Mouse (Mus musculus) kidney, postnatal 0 days (tissue): ENCODE data around the gene Rtp3. TPM values are rescaled to one million over a fixed set of nuclear protein-coding genes. Genes with fewer than 3 reads are reported as not detected.

ENCODE experiments used
- ATAC-seq: fragments of 200-750 bp; cut with Nextera tagmentation; replicated peaks from 2 replicates; pipeline ENCODE4 v1.8.0; 2017; ENCODE audit warnings: low read depth, moderate number of reproducible peaks, moderate TSS enrichment, moderate library complexity; ENCODE audit not compliant: low FRiP score
- DNase-seq: peaks from one replicate; pipeline ENCODE4 v3.0.0-alpha.2; 2016; ENCODE audit warnings: low spot score
- H3K27ac ChIP-seq: fragments of 300-500 bp; sonication (generic); 2 replicates; pipeline ENCODE4 v1.5.1; 2014; ENCODE audit warnings: mild to moderate bottlenecking
- H3K27me3 ChIP-seq: fragments of 300-500 bp; sonication (generic); 2 replicates; pipeline ENCODE4 v1.6.1; 2014; ENCODE audit warnings: low read length, mixed read lengths; ENCODE audit not compliant: insufficient read depth
- H3K36me3 ChIP-seq: fragments of 300-500 bp; sonication (generic); 2 replicates; pipeline ENCODE4 v1.6.1; 2014; ENCODE audit warnings: low read length, mixed read lengths; ENCODE audit not compliant: insufficient read depth
- H3K4me1 ChIP-seq: fragments of 300-500 bp; sonication (generic); replicated peaks from 2 replicates; pipeline ENCODE4 v1.6.1; 2014; ENCODE audit warnings: antibody characterized with exemption, low read length, mixed read lengths; ENCODE audit not compliant: insufficient read depth
- H3K4me2 ChIP-seq: fragments of 300-500 bp; sonication (generic); 2 replicates; pipeline ENCODE4 v1.6.1; 2014; ENCODE audit warnings: mild to moderate bottlenecking, low read length, moderate library complexity, mixed read lengths
- H3K4me3 ChIP-seq: fragments of 300-500 bp; sonication (generic); replicated peaks from 2 replicates; pipeline ENCODE4 v1.5.1; 2014; ENCODE audit warnings: low read depth, low read length
- H3K9ac ChIP-seq: fragments of 300-500 bp; sonication (generic); 2 replicates; pipeline ENCODE4 v1.6.1; 2014; ENCODE audit warnings: low read depth, low read length
- H3K9me3 ChIP-seq: fragments of 300-500 bp; sonication (generic); replicated peaks from 2 replicates; pipeline ENCODE4 v1.6.1; 2016; ENCODE audit warnings: low read length, inconsistent platforms, mixed read lengths
- CTCF ChIP-seq: IDR thresholded peaks from 2 replicates; pipeline ENCODE4 v1.5.1; 2016; ENCODE audit warnings: antibody characterized with exemption, low read depth, mild to moderate bottlenecking, moderate library complexity
- WGBS: fragments of 180-500 bp; shearing (Covaris S2); extraction: QIAGEN DNeasy Blood & Tissue Kit; methylation state at CpG from one replicate; pipeline ENCODE4 v1.1.7; 2014; 5-methylcytosine and 5-hydroxymethylcytosine counted together
- polyA plus RNA-seq: library from polyadenylated mRNA; unstranded; fragments of >200 nt; fragmentation: Nextera tagmentation; extraction: Ambion mirVana; gene quantifications from 2 replicates; pipeline ENCODE4 v1.2.1, GENCODE M21; 2015

Rtp3 gene
- polyA plus RNA-seq, result 0.56 and 0.89 TPM in 2 replicates

GRCm38 (mm10) chr9:110990204-110990603 is at the start of gene Rtp3:
Gene Rtp3, minus strand, starts transcription at chr9:110990583.
- no peaks in the 10 kb centered on the region for H3K9me3 ChIP-seq
- DNase-seq, result no peak

GRCm38 (mm10) chr9:111039966-111040365 is 49.6 kb upstream of the Rtp3 start:
- Histone ChIP-seq H3K4me2 (no peak overlapping the region), H3K27ac (no peak overlapping the region), H3K36me3 (no peaks in the 10 kb centered on the region), H3K4me3 (no peak overlapping the region), H3K4me1 (no peaks in the 10 kb centered on the region), H3K9me3 (no peaks in the 10 kb centered on the region), H3K27me3 (no peaks in the 10 kb centered on the region), H3K9ac (no peak overlapping the region)
- ATAC-seq (no peak), DNase-seq (no peak)
- no peak for TF ChIP-seq CTCF
- 60% methylated on average over 4 of the region's 4 CpGs for WGBS

More at GRCm38 (mm10) chr9:110990204-110990603, at the start of gene Rtp3:
- WGBS, result 44% methylated on average over 6 of the region's 6 CpGs
- no peak within 1 kb of the TSS for H3K27ac ChIP-seq
- TF ChIP-seq CTCF, result no peak
- H3K4me3 ChIP-seq, result no peak within 1 kb of the TSS
- no peak within 1 kb of the TSS for H3K4me2 ChIP-seq
- H3K4me1 ChIP-seq, result no peaks in the 10 kb centered on the region
- no peaks in the 10 kb centered on the region for H3K27me3 ChIP-seq
- no peak within 1 kb of the TSS for H3K9ac ChIP-seq
- H3K36me3 ChIP-seq, result no peaks in the 10 kb centered on the region
- no peak for ATAC-seq

DNA sequence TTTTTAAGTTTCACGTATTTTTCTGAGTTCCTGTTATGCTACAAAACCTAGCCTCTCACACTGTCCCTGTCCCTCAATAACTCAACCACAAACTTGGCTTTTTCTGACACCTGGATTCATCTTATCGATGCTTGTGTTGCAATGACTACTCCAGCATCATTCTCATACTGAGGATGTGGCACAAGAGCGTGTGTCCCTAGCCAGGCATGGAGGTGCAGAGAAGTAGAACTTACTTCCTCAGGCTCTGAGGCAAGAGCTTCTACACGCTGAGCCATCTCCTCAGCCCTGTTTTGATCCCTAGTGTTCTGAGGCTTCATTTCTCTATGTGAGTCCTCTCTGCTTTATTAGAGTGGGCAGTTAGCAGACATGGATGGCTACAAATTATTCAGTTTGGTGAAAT is 43.3 kb upstream of the Rtp3 start:
- Histone ChIP-seq H3K27me3 (no peaks in the 10 kb centered on the region), H3K27ac (no peak overlapping the region), H3K9ac (no peak overlapping the region), H3K4me3 (no peak overlapping the region), H3K4me2 (no peak overlapping the region), H3K4me1 (no peaks in the 10 kb centered on the region), H3K9me3 (no peaks in the 10 kb centered on the region), H3K36me3 (no peaks in the 10 kb centered on the region)
- DNase-seq, result no peak
- TF ChIP-seq CTCF, result no peak
- WGBS, result 88% methylated on average over 4 of the region's 4 CpGs
- ATAC-seq, result no peak

DNA sequence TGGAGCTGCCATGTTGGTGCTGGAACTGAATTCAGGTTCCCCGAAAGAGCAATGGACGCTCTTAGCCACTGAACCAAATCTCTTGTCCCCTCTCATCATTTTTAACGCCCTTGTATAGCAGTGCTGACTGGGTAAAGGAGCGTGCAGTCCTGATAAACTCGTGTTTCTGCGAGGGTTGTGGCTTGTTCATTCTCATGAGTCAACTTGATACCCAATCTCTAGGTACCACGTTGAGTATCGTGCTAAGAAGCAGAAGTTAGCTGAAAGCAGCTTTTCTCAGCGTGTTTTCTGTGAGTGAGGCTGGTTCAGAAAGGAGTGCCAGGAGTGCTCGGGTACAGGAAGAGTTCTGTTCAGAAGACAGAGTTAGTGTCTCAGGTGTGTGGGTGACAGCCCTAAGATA is 36.4 kb upstream of the Rtp3 start:
- Histone ChIP-seq H3K27me3 (no peaks in the 10 kb centered on the region), H3K9ac (no peak overlapping the region), H3K4me3 (no peak overlapping the region), H3K9me3 (no peaks in the 10 kb centered on the region), H3K36me3 (no peaks in the 10 kb centered on the region), H3K4me1 (no peaks in the 10 kb centered on the region), H3K27ac (no peak overlapping the region), H3K4me2 (no peak overlapping the region)
- ATAC-seq (no peak), DNase-seq (no peak)
- WGBS, result 85% methylated on average over 10 of the region's 10 CpGs
- TF ChIP-seq CTCF, result no peak

DNA sequence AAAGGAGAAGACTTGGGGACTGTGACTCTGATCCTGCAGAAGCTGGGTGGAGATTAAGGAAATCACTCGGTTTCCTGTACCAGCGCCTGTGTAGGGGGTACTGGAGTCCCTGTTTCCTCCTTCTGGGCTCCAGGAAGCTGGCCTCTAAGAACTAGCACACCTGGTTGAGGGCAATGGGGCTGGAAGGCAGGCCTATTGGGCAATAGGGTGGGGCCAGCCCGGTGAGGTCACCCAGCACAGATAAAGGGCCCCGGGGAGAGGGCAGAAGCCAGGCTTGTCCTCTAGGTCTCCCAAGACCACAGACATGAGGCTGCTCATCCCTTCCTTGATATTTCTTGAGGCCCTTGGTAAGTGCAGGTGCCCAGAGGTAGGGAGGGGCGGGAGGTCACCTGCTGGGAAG is 28.6 kb upstream of the Rtp3 start, which contains the start of gene Ltf:
Ltf (plus strand) TSS at position 250 of the 400 bp plus-strand sequence.
- no peaks in the 10 kb centered on the region for H3K27me3 ChIP-seq
- no peak within 1 kb of the TSS for H3K27ac ChIP-seq
- TF ChIP-seq CTCF, result no peak
- DNase-seq, result no peak
- no peak within 1 kb of the TSS for H3K4me2 ChIP-seq
- 82% methylated on average over 5 of the region's 5 CpGs for WGBS
- H3K36me3 ChIP-seq, result no peaks in the 10 kb centered on the region
- H3K9me3 ChIP-seq, result no peaks in the 10 kb centered on the region
- no peak within 1 kb of the TSS for H3K9ac ChIP-seq
- no peak for ATAC-seq
- no peaks in the 10 kb centered on the region for H3K4me1 ChIP-seq
- no peak within 1 kb of the TSS for H3K4me3 ChIP-seq

DNA sequence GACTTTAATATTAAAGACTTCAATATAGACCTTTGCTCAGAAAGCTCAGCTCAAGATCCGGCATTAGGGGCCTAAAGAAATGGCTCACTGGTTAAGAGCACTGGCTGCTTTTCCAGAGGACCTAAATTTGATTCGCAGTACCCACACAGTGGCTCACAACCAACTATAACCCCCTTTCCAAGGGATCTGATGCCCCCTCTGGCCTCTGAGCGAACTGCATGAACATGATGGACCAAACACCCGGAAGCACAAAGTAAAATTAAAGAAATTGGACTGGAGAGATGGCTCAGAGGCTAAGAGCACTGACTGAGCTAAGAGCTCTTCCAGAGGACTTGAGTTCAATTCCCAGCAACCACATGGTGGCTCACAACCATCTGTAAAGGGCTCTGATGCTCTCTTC is 25.3 kb upstream of the Rtp3 start:
- Histone ChIP-seq H3K27ac (no peak overlapping the region), H3K9ac (no peak overlapping the region), H3K4me2 (no peak overlapping the region), H3K9me3 (no peaks in the 10 kb centered on the region), H3K27me3 (no peaks in the 10 kb centered on the region), H3K36me3 (no peaks in the 10 kb centered on the region), H3K4me1 (no peaks in the 10 kb centered on the region), H3K4me3 (no peak overlapping the region)
- DNase-seq (no peak), ATAC-seq (no peak)
- peak; percentile 34; the same call in 1 of the 2 replicates for TF ChIP-seq CTCF
- 85% methylated on average over 4 of the region's 4 CpGs for WGBS

DNA sequence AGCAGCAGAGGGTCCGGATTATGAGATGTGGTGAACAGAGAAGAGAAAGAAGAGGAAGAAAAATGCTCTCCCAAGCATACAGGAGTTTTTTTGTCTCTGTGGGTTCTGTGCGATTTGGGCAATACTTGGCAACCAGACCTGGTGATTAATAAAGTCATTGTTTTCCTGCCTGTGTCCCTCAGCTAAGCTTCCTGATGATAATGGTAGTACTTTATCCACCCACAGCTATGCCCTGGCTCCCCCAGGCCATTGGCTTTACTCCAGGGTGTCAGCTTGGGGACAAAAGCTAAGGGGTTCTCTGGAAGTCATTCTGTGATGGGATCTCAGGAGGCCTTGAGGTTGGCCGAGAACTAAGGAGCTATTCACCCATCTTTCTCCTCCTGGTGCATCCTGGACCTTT is 21.7 kb upstream of the Rtp3 start:
- H3K27me3 ChIP-seq, result no peaks in the 10 kb centered on the region
- H3K36me3 ChIP-seq, result no peaks in the 10 kb centered on the region
- no peak for ATAC-seq
- H3K4me3 ChIP-seq, result no peak overlapping the region
- DNase-seq, result no peak
- TF ChIP-seq CTCF, result no peak
- H3K27ac ChIP-seq, result no peak overlapping the region
- no peaks in the 10 kb centered on the region for H3K4me1 ChIP-seq
- H3K4me2 ChIP-seq, result no peak overlapping the region
- no peak overlapping the region for H3K9ac ChIP-seq
- WGBS, result 79% methylated on average over 3 of the region's 3 CpGs
- no peaks in the 10 kb centered on the region for H3K9me3 ChIP-seq
